Mouse (Mus musculus): ENCODE results near the gene Ccdc78.

- TF ChIP-seq CTCF (IDR thresholded peaks at IDR 0.05; ENCODE audit: low read depth, low read length): no peak
- no peak for TF ChIP-seq POLR2A (IDR thresholded peaks at IDR 0.05; ENCODE audit: extremely low read depth, insufficient read depth, low read length)
Measured at GRCm38 (mm10) chr17:25749314-25749713, 37.1 kb upstream of the Ccdc78 start.

Data from liver, adult 2 months (tissue).